Mouse (Mus musculus) intestine, postnatal 0 days (tissue): Measurements from ENCODE around the gene Asb17. TPM values are rescaled to one million over a fixed set of nuclear protein-coding genes. Genes with fewer than 3 reads are reported as not detected.

Source experiments
- ATAC-seq: fragments of 200-750 bp; cut with Nextera tagmentation; 2 replicates; pipeline ENCODE4 v1.8.0; 2017; ENCODE audit warnings: mild to moderate bottlenecking, moderate TSS enrichment, moderate library complexity
- H3K27ac ChIP-seq: fragments of 300-500 bp; sonication (generic); 2 replicates; pipeline ENCODE4 v1.5.1; 2014; ENCODE audit warnings: mild to moderate bottlenecking, low read depth, low read length, moderate library complexity
- H3K27me3 ChIP-seq: fragments of 300-500 bp; sonication (generic); replicated peaks from 2 replicates; pipeline ENCODE4 v1.6.1; 2014; ENCODE audit warnings: low read length, mixed read lengths; ENCODE audit not compliant: control insufficient read depth, insufficient read depth
- H3K36me3 ChIP-seq: fragments of 300-500 bp; sonication (generic); 2 replicates; pipeline ENCODE4 v1.6.1; 2014; ENCODE audit warnings: mild to moderate bottlenecking, moderate library complexity; ENCODE audit not compliant: control insufficient read depth, insufficient read depth
- H3K4me1 ChIP-seq: fragments of 300-500 bp; sonication (generic); replicated peaks from 2 replicates; pipeline ENCODE4 v1.6.1; 2014; ENCODE audit warnings: antibody characterized with exemption, low read length, mixed read lengths; ENCODE audit not compliant: control insufficient read depth, insufficient read depth
- H3K4me2 ChIP-seq: fragments of 300-500 bp; sonication (generic); replicated peaks from 2 replicates; pipeline ENCODE4 v1.6.1; 2014; ENCODE audit warnings: low read depth, mild to moderate bottlenecking, moderate library complexity
- H3K4me3 ChIP-seq: fragments of 300-500 bp; sonication (generic); 2 replicates; pipeline ENCODE4 v1.5.1; 2014; ENCODE audit warnings: low read depth, low read length
- H3K9ac ChIP-seq: fragments of 300-500 bp; sonication (generic); 2 replicates; pipeline ENCODE4 v1.6.1; 2014; ENCODE audit warnings: mild to moderate bottlenecking, low read depth, low read length
- H3K9me3 ChIP-seq: fragments of 300-500 bp; sonication (generic); 2 replicates; pipeline ENCODE4 v1.6.1; 2016; ENCODE audit warnings: mixed run types; ENCODE audit not compliant: control insufficient read depth
- CTCF ChIP-seq: sonication (generic); IDR thresholded peaks from 2 replicates; pipeline ENCODE4 v1.5.1; 2016; ENCODE audit warnings: low read depth, mild to moderate bottlenecking, control low read depth, antibody characterized with exemption, moderate library complexity
- WGBS: fragments of 180-500 bp; shearing (Covaris S2); extraction: QIAGEN DNeasy Blood & Tissue Kit; methylation state at CpG from one replicate; pipeline ENCODE4 v1.1.7; 2014; 5-methylcytosine and 5-hydroxymethylcytosine counted together
- polyA plus RNA-seq: library from polyadenylated mRNA; unstranded; fragments of >200 nt; fragmentation: Nextera tagmentation; extraction: Ambion mirVana; gene quantifications from 2 replicates; pipeline ENCODE4 v1.2.1, GENCODE M21; 2015

The Asb17 gene
- polyA plus RNA-seq, 1 experiment from 2014 or later: not detected

DNA sequence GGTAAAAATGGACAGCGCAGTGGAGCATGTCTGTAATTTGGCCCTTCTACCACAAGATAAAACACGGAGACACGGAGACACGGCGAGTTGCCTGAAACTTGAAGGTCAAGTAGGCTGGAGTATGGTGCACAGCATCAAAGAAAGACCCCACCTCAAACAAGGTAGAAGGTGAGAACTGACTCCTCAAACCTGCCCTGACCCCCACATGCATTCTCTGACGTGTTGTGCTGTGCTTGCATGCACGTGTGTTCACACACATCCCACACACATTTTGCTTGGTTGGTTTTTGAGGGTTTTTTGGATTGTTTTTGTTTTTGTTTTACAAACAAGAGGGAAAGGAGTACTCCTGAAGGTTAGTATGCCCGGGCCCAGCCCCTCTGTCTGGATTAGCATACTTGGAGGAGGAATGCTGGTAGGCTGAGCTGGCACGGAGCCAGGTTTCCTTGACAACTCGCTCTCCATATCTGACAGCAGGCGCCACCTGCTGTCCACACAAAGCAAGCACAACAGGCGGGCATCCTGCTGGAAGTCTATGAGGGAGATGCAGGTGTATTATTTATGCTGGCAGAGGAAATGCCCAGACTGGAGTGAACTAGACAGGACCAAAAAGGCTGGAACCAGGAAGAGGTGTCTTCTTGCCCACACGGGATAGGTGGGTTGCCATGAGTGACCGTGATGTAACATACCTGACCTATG lies 37.8 kb upstream of the Asb17 start:
- H3K9me3 ChIP-seq: no peaks in the 10 kb centered on the region
- peak; percentile 79 for ATAC-seq
- H3K4me1 ChIP-seq: no peaks in the 10 kb centered on the region
- peak; percentile 97 for TF ChIP-seq CTCF
- no peak overlapping the region for H3K4me3 ChIP-seq
- no peaks in the 10 kb centered on the region for H3K36me3 ChIP-seq
- no peak overlapping the region for H3K27ac ChIP-seq
- WGBS: 35% methylated on average over 14 of the region's 14 CpGs
- no peak overlapping the region for H3K9ac ChIP-seq
- H3K27me3 ChIP-seq: no peaks in the 10 kb centered on the region
- no peak overlapping the region for H3K4me2 ChIP-seq

DNA sequence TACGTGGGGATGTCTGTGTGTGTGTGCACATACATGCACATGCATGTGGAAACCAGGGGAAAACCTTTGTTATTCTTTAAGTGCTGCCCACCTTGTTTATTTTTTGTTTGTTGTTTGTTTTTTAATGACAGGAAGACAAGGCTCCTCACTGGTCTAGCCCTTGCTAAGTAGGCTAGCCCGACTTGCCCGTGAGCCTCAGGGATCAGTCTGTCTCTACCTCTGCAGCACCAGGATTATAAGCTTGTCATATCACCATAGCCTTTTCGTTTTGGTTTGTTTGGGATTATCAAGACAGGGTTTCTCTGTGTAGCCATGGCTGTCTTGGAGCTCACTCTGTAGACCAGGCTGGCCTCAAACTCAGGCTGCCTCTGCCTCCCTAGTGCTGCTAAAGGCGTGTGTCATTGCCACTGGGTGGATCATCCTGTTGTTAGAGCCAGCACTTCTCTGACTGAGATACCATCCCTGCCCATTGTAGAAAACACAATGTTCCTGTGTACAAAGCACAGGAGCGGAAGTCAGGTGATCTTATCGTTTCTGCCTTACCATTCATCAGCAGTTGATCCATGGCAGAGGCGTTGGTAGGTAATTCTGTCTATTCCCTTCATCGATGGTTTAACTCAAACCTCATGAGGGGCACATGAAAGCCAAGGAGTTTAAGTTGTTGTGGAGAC lies 37.1 kb upstream of the Asb17 start:
- no peak overlapping the region for H3K4me2 ChIP-seq
- no peak for ATAC-seq

DNA sequence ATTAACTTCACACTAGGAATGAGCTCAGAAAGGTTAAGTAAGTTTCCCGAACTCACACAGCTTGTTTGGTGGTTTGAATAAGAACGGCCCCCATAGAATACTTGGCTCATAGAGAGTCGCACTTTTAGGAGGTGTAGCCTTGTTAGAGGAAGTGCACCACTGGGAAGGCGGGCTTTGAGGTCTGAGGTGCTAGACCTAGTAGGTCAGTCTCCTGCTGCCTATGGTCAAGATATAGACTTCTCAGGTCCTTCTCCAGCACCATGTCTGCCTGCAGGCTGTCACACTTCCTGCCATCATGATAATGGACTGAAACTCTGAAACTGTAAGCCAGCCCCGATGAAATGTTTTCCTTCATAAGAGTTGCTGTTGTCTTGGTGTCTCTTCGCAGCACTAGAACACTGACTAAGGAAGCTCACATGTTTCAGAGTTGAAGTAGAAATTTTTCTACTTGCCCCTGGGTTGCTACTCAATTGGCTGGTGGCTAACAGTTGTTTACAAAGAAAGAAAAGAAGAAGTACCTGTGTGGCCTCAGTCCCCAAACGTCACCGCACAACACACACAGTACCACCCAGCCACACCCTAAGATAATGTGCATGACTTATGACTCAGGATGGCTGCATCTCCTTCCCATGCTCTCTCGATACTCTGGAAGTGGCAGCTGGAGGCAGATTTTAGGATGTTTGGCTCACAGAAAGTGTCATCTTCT lies 36.4 kb upstream of the Asb17 start:
- H3K4me2 ChIP-seq: no peak overlapping the region
- no peak for ATAC-seq
- no peaks in the 10 kb centered on the region for H3K27me3 ChIP-seq
- H3K36me3 ChIP-seq: no peaks in the 10 kb centered on the region
- TF ChIP-seq CTCF: no peak
- no peak overlapping the region for H3K9ac ChIP-seq
- H3K27ac ChIP-seq: no peak overlapping the region
- no peaks in the 10 kb centered on the region for H3K9me3 ChIP-seq
- no peaks in the 10 kb centered on the region for H3K4me1 ChIP-seq
- WGBS: 72% methylated on average over 9 of the region's 9 CpGs
- H3K4me3 ChIP-seq: no peak overlapping the region

More for the DNA sequence above, 37.1 kb upstream of the Asb17 start:
- TF ChIP-seq CTCF: no peak
- Histone ChIP-seq H3K27ac (no peak overlapping the region), H3K4me3 (no peak overlapping the region), H3K36me3 (no peaks in the 10 kb centered on the region), H3K9me3 (no peaks in the 10 kb centered on the region), H3K27me3 (no peaks in the 10 kb centered on the region), H3K4me1 (no peaks in the 10 kb centered on the region), H3K9ac (no peak overlapping the region)
- 88% methylated on average over 9 of the region's 9 CpGs for WGBS

DNA sequence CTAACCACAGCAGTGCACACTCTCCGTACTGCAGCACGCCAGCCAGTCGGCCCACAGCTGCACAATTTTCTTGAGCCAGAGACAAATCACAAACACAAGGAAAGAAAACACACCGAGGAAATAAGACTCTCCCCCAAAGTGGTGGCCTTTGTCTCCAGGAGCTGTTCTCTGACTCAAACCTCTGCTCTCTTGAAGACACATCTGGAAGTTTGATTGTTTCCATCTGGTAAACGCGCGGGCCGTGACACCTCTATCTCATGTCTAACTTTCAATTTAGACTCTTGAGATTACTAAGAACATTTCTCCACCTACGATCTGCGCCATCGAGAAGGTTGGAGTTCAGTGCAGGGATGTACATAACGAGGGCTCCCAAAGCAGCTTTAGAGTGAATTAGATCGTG lies 35.6 kb upstream of the Asb17 start:
- Histone ChIP-seq H3K4me3 (no peak overlapping the region), H3K36me3 (no peaks in the 10 kb centered on the region), H3K27me3 (no peaks in the 10 kb centered on the region), H3K9me3 (no peaks in the 10 kb centered on the region), H3K9ac (no peak overlapping the region), H3K27ac (no peak overlapping the region), H3K4me1 (no peaks in the 10 kb centered on the region), H3K4me2 (no peak overlapping the region)
- WGBS: 77% methylated on average over 13 of the region's 13 CpGs
- ATAC-seq: no peak
- no peak for TF ChIP-seq CTCF

DNA sequence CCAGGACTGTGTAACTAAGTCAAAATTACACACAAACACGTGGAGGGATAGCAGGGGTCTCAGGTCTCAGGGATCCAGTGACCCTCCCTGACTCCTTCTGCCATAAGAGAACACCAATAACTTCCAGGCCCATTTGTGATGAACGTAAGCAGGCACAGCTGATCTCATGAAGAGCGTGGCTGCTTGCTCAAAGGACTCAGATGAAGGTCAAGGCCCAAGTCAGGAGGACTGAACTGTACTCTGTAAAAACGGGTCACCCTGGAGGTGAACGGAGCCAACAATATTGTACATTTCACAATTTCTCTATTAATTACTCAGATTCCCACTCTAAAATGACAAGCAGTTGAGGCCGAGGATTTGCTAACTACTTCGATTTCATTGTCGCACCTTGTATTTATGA lies 30.0 kb upstream of the Asb17 start:
- no peak for TF ChIP-seq CTCF
- H3K4me3 ChIP-seq: no peak overlapping the region
- H3K36me3 ChIP-seq: no peaks in the 10 kb centered on the region
- no peaks in the 10 kb centered on the region for H3K9me3 ChIP-seq
- no peak overlapping the region for H3K4me2 ChIP-seq
- 89% methylated on average over 8 of the region's 8 CpGs for WGBS
- no peak overlapping the region for H3K9ac ChIP-seq
- no peak for ATAC-seq
- H3K27ac ChIP-seq: no peak overlapping the region
- H3K4me1 ChIP-seq: no peaks in the 10 kb centered on the region
- no peaks in the 10 kb centered on the region for H3K27me3 ChIP-seq

DNA sequence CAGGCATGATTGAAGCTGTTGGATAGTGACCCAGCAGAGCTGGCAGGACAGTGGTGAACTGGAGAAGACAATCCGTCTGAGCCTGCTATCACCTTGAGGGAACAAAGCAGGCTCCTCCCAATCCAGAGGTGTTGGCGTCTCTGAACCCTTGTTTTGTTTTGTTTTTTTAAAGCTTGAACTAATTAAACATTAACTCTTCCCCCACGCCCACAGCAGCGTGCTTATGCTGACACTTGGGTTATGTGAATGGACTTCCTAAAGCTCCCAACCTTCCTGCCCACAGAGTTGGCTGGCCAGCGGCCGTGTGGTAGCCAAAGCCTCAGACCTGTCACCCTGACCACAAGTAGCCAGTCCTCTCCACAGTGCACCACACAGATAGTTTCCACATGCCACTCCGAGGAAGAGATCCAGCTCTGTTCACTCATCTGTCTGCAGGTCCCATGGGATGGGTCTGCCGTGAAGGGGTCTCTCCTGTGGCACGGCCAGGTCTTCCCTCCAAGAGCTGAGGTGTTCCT lies 26.6 kb upstream of the Asb17 start:
- Histone ChIP-seq H3K9ac (no peak overlapping the region), H3K4me1 (no peaks in the 10 kb centered on the region), H3K27ac (no peak overlapping the region), H3K36me3 (no peaks in the 10 kb centered on the region), H3K27me3 (no peaks in the 10 kb centered on the region), H3K4me2 (no peak overlapping the region), H3K4me3 (no peak overlapping the region), H3K9me3 (no peaks in the 10 kb centered on the region)
- TF ChIP-seq CTCF: no peak
- WGBS: 68% methylated on average over 9 of the region's 9 CpGs
- no peak for ATAC-seq
